Mouse (Mus musculus) forebrain, postnatal 0 days (tissue): ENCODE data around the gene Pou6f1. TPM values are rescaled to one million over a fixed set of nuclear protein-coding genes. Genes with fewer than 3 reads are reported as not detected.
A peak's percentile ranks its signal among the peaks of the same experiment; 100 is the strongest.

Experiments
- ATAC-seq: fragments of 200-750 bp; cut with Nextera tagmentation; 2 replicates; pipeline ENCODE4 v1.8.0; 2017; ENCODE audit warnings: mild to moderate bottlenecking, moderate library complexity
- DNase-seq: peaks from one replicate; pipeline ENCODE4 v3.0.0-alpha.2; 2015
- H3K27ac ChIP-seq: fragments of 300-500 bp; sonication (generic); 2 replicates; pipeline ENCODE4 v1.5.1; 2014; ENCODE audit warnings: low read depth, mild to moderate bottlenecking, antibody characterized with exemption, low read length, moderate library complexity, mixed read lengths
- H3K27me3 ChIP-seq: fragments of 300-500 bp; sonication (generic); 2 replicates; pipeline ENCODE4 v1.6.1; 2014; ENCODE audit warnings: mild to moderate bottlenecking, low read length, mixed read lengths; ENCODE audit not compliant: insufficient read depth
- H3K36me3 ChIP-seq: fragments of 300-500 bp; sonication (generic); 2 replicates; pipeline ENCODE4 v1.6.1; 2014; ENCODE audit warnings: mild to moderate bottlenecking, moderate library complexity; ENCODE audit not compliant: insufficient read depth
- H3K4me1 ChIP-seq: fragments of 300-500 bp; sonication (generic); 2 replicates; pipeline ENCODE4 v1.6.1; 2014; ENCODE audit warnings: antibody characterized with exemption; ENCODE audit not compliant: insufficient read depth
- H3K4me2 ChIP-seq: fragments of 300-500 bp; sonication (generic); 2 replicates; pipeline ENCODE4 v1.6.1; 2014; ENCODE audit warnings: low read depth, mild to moderate bottlenecking, moderate library complexity
- H3K4me3 ChIP-seq: fragments of 300-500 bp; sonication (generic); 2 replicates; pipeline ENCODE4 v1.5.1; 2014; ENCODE audit warnings: low read depth, low read length, mixed read lengths
- H3K9ac ChIP-seq: fragments of 300-500 bp; sonication (generic); 2 replicates; pipeline ENCODE4 v1.6.1; 2014; ENCODE audit warnings: mild to moderate bottlenecking
- H3K9me3 ChIP-seq: fragments of 300-500 bp; sonication (generic); 2 replicates; pipeline ENCODE4 v1.6.1; 2016; ENCODE audit warnings: low read length
- CTCF ChIP-seq: sonication (generic); IDR thresholded peaks from 2 replicates; pipeline ENCODE4 v1.5.1; 2016; ENCODE audit warnings: antibody characterized with exemption, control low read depth, low read depth
- WGBS: fragments of 180-500 bp; shearing (Covaris S2); extraction: QIAGEN DNeasy Blood & Tissue Kit; methylation state at CpG from one replicate; pipeline ENCODE4 v1.1.7; 2014; 5-methylcytosine and 5-hydroxymethylcytosine counted together
- polyA plus RNA-seq: library from polyadenylated mRNA; unstranded; fragments of >200 nt; fragmentation: Nextera tagmentation; extraction: Ambion mirVana; gene quantifications from 2 replicates; pipeline ENCODE4 v1.2.1, GENCODE M21; 2015
- total RNA-seq: library from RNA; depleted of rRNA; stranded (reverse); fragments of >200 nt; gene quantifications from 2 replicates; pipeline ENCODE4 v1.2.3, GENCODE M21; 2014; rRNA removed

Gene Pou6f1
- 72.4 and 77.4 TPM in 2 replicates for total RNA-seq
- 32.2 and 33.3 TPM in 2 replicates for polyA plus RNA-seq

GRCm38 (mm10) chr15:100599276-100600046, at the start of gene Pou6f1:
Pou6f1 (minus strand) TSS chr15:100599984.
- ATAC-seq, result peak; percentile 50
- under 1% methylated on average over 60 of the region's 76 CpGs for WGBS
- H3K9ac ChIP-seq, result peak within 1 kb of the TSS; percentile 95
- no peaks in the 10 kb centered on the region for H3K36me3 ChIP-seq
- peak; percentile 57 for DNase-seq
- peak within 1 kb of the TSS; percentile 97 for H3K4me3 ChIP-seq
- no peaks in the 10 kb centered on the region for H3K9me3 ChIP-seq
- no peaks in the 10 kb centered on the region for H3K27me3 ChIP-seq
- H3K4me1 ChIP-seq, result peaks cover 5% of the 10 kb centered on the region; the same call in 1 of the 2 replicates
- no peak for TF ChIP-seq CTCF
- peak within 1 kb of the TSS; percentile 88 for H3K27ac ChIP-seq
- peak within 1 kb of the TSS; percentile 93 for H3K4me2 ChIP-seq

GRCm38 (mm10) chr15:100646161-100646560, 46.4 kb upstream of the Pou6f1 start:
- H3K9me3 ChIP-seq, result no peaks in the 10 kb centered on the region
- H3K4me1 ChIP-seq, result no peaks in the 10 kb centered on the region
- H3K36me3 ChIP-seq, result no peaks in the 10 kb centered on the region
- no peak for TF ChIP-seq CTCF
- no peaks in the 10 kb centered on the region for H3K27me3 ChIP-seq
- 74% methylated on average over 6 of the region's 6 CpGs for WGBS
- no peak overlapping the region for H3K27ac ChIP-seq
- no peak for DNase-seq
- H3K4me2 ChIP-seq, result no peak overlapping the region
- ATAC-seq, result no peak
- H3K4me3 ChIP-seq, result no peak overlapping the region
- H3K9ac ChIP-seq, result no peak overlapping the region

GRCm38 (mm10) chr15:100642451-100642850, 42.7 kb upstream of the Pou6f1 start:
- ATAC-seq, result no peak
- no peaks in the 10 kb centered on the region for H3K9me3 ChIP-seq
- H3K4me2 ChIP-seq, result no peak overlapping the region
- H3K9ac ChIP-seq, result no peak overlapping the region
- no peak for DNase-seq
- H3K36me3 ChIP-seq, result no peaks in the 10 kb centered on the region
- no peaks in the 10 kb centered on the region for H3K4me1 ChIP-seq
- WGBS, result 95% methylated on average over 7 of the region's 7 CpGs
- H3K4me3 ChIP-seq, result no peak overlapping the region
- H3K27me3 ChIP-seq, result peaks cover 7% of the 10 kb centered on the region
- TF ChIP-seq CTCF, result no peak
- no peak overlapping the region for H3K27ac ChIP-seq

- peaks cover 18% of the 10 kb centered on the region for H3K27me3 ChIP-seq
- H3K4me3 ChIP-seq, result no peak overlapping the region
- TF ChIP-seq CTCF, result no peak
- H3K27ac ChIP-seq, result no peak overlapping the region
- no peak overlapping the region for H3K9ac ChIP-seq
- DNase-seq (no peak), ATAC-seq (no peak)
- H3K36me3 ChIP-seq, result no peaks in the 10 kb centered on the region
- no peaks in the 10 kb centered on the region for H3K9me3 ChIP-seq
- no peaks in the 10 kb centered on the region for H3K4me1 ChIP-seq
- WGBS, result 69% methylated on average over 16 of the region's 16 CpGs
- no peak overlapping the region for H3K4me2 ChIP-seq
Measured at GRCm38 (mm10) chr15:100641226-100641810, 41.5 kb upstream of the Pou6f1 start.

GRCm38 (mm10) chr15:100639972-100640750, 40.4 kb upstream of the Pou6f1 start:
- no peak overlapping the region for H3K4me3 ChIP-seq
- ATAC-seq (no peak), DNase-seq (no peak)
- H3K36me3 ChIP-seq, result no peaks in the 10 kb centered on the region
- H3K27me3 ChIP-seq, result peaks cover 30% of the 10 kb centered on the region
- no peak for TF ChIP-seq CTCF
- WGBS, result 74% methylated on average over 16 of the region's 16 CpGs
- H3K4me2 ChIP-seq, result no peak overlapping the region
- H3K9ac ChIP-seq, result no peak overlapping the region
- no peaks in the 10 kb centered on the region for H3K4me1 ChIP-seq
- H3K27ac ChIP-seq, result no peak overlapping the region
- no peaks in the 10 kb centered on the region for H3K9me3 ChIP-seq

- H3K9me3 ChIP-seq, result no peaks in the 10 kb centered on the region
- no peak overlapping the region for H3K9ac ChIP-seq
- TF ChIP-seq CTCF, result peak; percentile 28; the same call in 1 of the 2 replicates
- H3K36me3 ChIP-seq, result no peaks in the 10 kb centered on the region
- no peaks in the 10 kb centered on the region for H3K4me1 ChIP-seq
- ATAC-seq (no peak), DNase-seq (no peak)
- no peak overlapping the region for H3K4me2 ChIP-seq
- no peak overlapping the region for H3K27ac ChIP-seq
- WGBS, result 18% methylated on average over 6 of the region's 6 CpGs
- H3K27me3 ChIP-seq, result peaks cover 41% of the 10 kb centered on the region
- H3K4me3 ChIP-seq, result no peak overlapping the region
Measured at GRCm38 (mm10) chr15:100637661-100638060, 37.9 kb upstream of the Pou6f1 start.
